Mouse (Mus musculus): ENCODE data around the gene Eif2s1.

- TF ChIP-seq POLR2A (IDR thresholded peaks at IDR 0.05; ENCODE audit: low read depth, low read length) (no peak), CTCF (conservative IDR thresholded peaks at IDR 0.05; ENCODE audit: insufficient read depth, insufficient read length, low read depth, low read length) (no peak)
These were observed 13.4 kb upstream of the Eif2s1 start for GRCm38 (mm10) chr12:78848246-78848645.

Measured in kidney, adult 2 months (tissue).